Mouse (Mus musculus): ENCODE results near the gene Tnfrsf23.
"Not testable (repeated sequence)": the region's sequence is repeated elsewhere in the genome, so short reads cannot be mapped to it uniquely, and the experiment has no call there.

The Tnfrsf23 gene

DNA sequence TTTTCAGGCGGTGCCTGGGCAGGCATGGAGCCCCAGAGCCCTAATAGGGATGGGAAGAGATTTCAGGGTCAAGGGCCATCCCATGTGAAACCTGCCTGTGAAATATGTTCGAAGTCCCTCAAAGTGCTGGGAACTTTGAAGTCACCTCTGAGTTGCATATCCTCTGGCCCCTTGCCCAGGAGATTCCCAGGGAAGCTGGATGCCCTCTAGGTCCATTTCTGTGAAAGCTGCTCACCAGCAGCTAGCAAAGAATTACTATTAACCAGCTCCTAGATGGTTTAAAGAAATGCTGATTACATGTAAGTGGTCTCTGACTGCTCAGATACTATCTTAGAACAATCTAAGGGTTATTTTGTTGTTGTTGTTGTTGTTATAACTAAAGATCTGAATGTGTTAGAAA is 1.1 kb downstream of the Tnfrsf23 start:
- DNase-seq (ENCODE audit: low spot score in 2 of 2): not testable (repeated sequence)

DNA sequence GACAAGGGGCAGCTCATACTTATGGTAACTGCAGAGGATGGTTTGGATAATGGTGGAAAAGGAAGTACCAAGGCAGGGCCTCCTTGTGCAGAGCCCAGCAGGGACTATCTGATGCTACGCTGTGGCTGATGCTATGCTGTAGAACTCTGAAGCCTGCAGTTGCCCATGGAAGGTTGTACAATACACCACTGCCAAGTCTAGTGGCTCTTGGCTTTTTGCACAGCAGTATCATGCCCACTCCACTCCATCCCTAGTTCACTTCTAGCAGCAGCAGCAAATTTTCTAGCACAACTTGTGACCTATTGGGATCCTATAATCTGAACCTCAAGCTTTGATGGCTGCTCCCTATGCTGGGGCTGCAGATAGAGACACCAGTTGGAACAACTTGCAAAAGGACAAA is 4.1 kb downstream of the Tnfrsf23 start:
- DNase-seq (ENCODE audit: low spot score in 2 of 2): no peak

DNA sequence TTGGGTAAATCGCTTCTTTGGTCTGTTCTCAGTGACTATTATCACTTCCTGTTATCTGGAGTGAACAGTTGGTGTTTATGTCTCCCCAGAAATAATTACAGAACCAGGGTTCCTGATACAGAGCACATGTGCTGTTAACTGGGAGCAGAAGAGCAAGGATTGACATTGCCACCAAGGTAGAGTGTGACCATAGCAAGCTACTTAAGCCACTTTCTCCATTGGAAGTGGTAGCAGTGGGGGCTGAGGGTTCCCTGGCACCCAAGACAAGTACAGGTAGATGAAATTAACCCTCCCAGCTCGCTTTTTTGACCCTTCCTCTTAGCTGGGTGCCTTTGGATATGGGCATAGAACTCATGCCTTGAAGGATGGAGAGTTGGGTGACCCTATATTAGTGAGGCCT is 4.8 kb downstream of the Tnfrsf23 start:
- not testable (repeated sequence) for DNase-seq (ENCODE audit: low spot score in 2 of 2)

DNA sequence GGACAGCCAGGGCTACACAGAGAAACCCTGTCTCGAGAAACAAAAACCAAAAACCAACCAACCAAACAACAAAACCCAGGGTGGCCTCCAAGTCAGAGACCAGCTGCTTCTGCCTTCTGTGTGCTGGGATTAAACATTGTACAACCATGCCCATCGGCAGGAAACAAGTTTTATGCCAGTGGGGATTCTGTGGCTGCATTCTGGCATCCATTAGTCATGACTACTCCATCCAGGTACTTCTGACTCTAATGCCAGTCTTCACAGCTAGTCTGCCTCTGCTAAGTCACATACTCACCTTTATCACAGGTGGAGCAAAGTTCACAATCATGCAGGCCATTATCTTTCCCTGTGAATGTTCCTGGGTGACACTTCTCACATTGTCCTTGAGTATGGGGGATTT is 6.0 kb downstream of the Tnfrsf23 start:
- DNase-seq (ENCODE audit: low spot score in 2 of 2): not testable (repeated sequence)

DNA sequence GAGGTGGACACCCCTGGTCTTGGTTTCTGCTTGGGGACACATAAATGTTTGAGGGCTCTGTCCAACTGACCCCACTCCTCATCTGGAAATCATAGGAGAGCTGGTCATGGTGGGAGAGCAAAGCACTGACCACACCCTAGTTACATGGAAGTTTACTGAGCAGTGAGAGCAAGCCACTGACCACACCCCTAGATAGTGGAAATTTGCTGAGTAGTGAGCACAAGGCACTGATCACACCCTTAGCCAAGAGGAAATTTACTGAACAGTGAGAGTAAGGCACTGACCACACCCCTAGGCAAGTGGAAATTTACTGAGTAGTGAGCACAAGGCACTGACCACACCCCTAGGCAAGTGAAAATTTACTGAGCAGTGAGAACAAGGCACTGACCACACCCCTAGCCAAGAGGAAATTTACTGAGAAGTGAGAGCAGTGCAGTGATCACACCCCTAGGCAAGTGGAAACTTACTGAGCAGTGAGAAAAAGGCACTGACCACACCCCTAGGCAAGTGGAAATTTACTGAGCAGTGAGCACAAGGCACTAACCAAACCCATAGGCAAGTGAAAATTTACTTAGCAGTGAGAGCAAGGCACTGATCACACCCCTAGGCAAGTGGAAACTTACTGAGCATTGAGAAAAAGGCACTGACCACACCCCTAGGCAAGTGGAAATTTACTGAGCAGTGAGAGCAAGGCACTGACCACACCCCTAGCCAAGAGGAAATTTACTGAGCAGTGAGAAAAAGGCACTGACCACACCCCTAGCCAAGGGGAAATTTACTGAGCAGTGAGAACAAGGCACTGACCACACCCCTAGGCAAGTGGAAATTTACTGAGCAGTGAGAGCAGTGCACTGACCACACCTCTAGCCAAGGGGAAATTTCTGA is 19.0 kb downstream of the Tnfrsf23 start:
- DNase-seq (ENCODE audit: low spot score in 2 of 2): no peak

DNA sequence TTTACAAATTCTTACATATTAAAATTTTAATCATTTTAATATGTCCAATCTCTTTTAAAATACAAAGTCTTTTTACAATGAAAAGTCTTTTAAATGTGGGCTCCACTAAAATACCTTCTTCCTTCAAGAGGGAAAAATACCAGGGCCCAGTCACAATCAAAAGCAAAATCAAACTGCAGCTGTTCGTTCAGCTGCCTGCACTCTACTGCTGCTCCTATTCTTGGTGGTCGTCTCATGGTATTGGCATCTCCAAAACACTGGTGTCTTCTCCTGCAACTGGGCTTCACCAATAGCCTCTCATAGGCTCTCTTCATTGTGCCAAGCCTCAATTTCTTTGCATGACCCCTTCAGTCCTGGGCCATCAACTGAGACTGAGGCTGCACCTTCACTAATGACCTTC is 22.2 kb downstream of the Tnfrsf23 start:
- DNase-seq (ENCODE audit: low spot score in 2 of 2): no peak

DNA sequence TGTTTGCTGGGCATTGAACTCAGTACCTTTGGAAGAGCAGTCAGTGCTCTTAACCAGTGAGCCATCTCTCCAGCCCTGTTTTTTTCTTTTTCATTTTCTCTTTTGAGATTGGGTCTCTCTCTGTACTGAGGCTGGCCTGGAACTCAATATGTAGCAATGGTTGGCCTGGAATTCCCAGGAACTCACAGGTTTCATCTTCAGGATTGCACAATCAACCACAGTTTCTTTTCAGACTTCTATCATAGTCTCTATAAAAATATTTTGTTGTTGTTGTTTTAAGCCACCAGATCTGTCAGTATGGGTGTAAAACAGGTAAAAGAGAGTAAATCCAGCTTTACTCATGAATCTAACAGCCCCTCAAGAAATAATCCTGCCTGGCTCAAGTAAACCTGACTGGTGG is 24.9 kb downstream of the Tnfrsf23 start:
- no peak for DNase-seq (ENCODE audit: low spot score in 2 of 2)

DNA sequence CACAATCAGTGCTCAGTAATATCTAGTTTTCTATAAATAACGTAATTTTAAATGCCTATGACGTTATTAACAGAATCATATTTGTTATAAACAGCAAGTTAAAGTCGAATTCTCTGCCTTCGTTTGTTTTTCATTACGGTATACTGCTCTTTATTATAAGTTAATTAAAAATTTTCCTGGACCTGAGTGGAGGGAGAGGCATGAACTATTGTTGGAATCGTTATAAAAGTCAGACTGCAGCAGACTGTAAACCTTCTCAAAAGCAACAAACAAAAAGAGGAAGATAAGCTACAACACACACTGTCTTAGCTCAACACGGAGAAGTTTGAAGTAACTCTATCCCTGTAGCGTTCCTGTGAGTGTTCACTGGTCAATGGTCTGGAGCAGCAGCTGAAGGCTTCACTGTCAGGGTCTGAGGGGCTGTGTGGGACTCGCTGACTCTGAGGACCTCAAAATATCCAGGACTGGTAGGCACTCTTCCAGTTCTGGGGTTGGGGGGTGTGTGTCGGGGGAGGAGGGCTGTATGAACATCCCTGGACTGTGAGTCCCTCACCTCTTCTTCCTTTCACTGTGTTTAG is 35.8 kb downstream of the Tnfrsf23 start:
- DNase-seq (ENCODE audit: low spot score in 2 of 2): not testable (repeated sequence)

DNA sequence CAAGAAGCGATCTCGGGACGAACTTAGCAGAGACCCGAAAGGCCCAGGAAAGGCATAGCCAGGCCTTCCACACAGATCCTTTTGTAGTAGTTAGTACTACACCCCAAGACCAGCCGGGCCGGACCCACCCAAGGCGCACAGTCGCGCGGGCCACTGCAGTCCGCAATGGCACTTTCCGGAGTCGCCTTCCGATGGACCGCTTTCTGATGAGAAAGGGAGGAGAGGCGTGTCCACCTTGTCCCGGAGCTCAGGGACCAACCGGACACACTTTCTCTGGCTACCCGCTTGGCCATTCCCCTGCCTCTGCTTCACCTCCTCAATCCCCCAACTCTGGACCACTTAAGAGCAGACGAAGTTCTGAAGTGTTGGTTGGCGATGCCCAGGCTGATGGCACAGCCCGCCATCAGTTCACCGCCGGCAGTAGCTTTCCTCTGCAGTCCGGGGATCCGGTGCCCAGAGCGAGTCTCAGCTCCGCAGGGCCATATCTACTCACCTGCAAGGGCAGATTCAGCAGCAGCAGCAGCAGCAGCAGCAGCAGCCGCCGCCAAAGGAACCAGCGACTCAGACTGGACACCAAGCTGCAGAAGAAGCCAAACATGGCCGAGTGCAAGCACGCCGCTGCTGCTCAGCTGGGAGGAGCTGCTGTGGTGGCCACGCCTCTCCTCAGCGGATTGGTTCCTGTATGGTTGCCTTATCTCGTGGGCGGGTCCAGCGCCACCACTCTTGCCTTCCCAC is 36.5 kb downstream of the Tnfrsf23 start, which contains the start of gene Tnfrsf22:
Gene Tnfrsf22 (minus strand): TSS at position 628 of the 735 bp plus-strand sequence.
- peak; percentile 62 to 74 for DNase-seq (ENCODE audit: low spot score in 2 of 2)

DNA sequence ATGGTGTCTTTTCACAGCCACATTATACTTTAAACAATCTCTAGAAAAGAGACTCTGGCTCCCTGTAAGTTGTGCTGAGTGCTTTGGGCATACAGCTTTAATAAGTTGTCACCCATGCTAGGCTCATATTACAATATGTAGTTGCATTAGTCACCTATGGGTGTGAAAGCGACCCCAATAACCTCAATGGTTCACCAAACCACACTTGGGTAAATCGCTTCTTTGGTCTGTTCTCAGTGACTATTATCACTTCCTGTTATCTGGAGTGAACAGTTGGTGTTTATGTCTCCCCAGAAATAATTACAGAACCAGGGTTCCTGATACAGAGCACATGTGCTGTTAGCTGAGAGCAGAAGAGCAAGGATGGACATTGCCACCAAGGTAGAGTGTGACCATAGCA is 41.7 kb downstream of the Tnfrsf23 start:
- not testable (repeated sequence) for DNase-seq (ENCODE audit: low spot score in 2 of 2)

DNA sequence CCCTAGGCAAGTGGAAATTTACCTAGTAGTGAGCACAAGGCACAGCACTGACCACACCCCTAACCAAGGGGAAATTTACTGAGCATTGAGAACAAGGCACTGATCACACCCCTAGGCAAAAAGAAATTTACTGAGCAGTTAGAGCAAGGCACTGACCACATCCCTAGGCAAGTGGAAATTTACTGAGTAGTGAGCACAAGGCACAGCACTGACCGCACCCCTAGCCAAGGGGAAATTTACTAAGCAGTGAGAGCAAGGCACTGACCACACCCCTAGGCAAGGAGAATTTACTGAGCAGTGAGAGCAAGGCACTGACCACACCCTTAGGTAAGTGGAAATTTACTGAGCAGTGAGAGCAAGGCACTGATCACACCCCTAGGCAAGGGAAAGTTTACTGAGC is 49.0 kb downstream of the Tnfrsf23 start:
- no peak for DNase-seq (ENCODE audit: low spot score in 2 of 2)

DNA sequence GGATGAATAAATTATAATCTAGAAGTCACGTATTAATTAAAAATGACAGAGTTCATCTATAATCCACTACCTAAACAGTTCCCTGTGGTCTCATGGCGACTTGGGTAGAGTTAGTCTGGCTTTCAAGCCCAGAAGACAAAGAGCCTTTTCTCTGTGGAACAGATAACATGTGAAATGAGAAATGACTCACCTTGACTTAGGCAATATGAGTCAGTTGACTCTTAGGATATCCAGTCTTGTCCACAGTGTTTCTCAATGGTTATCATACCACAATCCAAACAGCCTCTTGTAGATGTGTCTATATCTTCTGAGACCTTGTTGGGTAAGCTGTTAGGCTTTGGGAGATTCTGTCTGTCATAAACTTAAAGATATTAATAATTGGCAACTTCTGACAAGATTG is 54.2 kb downstream of the Tnfrsf23 start:
- no peak for DNase-seq (ENCODE audit: low spot score in 2 of 2)

DNA sequence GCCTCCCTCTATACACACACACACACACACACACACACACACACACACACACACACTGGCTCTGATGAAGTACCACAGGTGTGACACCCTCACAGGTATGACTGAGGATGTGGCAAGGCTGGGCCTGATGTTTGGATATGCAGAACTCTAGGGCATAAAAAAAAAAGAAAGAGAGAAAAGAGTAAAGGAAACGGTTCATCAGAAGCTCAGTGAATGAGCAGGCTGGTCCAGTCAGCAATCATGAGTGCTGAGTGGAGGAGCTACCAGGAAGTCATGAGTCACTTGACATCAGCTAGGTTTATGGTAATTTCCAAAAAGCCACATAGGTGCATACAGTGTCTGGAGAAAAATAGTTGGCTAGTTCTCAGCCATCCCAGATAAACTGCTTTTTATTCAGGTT is 56.2 kb downstream of the Tnfrsf23 start:
- no peak for DNase-seq (ENCODE audit: low spot score in 2 of 2)

DNA sequence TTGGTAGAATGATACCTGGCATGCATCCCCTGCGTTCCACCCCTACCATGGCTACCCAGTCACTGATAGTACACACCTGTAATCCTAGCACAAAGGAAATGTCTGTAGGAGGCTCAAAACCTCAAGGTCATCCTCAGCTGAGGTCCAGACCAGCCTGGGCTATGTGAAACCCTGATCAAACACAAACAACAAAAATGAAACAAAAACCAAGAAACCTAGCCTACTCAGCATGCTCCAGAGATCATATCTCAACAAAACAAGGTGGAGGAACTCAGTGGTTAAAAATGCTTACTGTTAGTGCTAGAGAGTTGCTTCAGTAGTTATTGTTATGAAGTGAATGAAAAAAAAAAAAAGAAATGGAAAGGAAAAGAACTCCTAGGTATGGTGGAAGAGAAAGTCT is 57.1 kb downstream of the Tnfrsf23 start, which contains the start of gene Tnfrsf26:
Gene Tnfrsf26 (minus strand): TSS at position 183 of the 400 bp plus-strand sequence.
- no peak for DNase-seq (ENCODE audit: low spot score in 2 of 2)

DNA sequence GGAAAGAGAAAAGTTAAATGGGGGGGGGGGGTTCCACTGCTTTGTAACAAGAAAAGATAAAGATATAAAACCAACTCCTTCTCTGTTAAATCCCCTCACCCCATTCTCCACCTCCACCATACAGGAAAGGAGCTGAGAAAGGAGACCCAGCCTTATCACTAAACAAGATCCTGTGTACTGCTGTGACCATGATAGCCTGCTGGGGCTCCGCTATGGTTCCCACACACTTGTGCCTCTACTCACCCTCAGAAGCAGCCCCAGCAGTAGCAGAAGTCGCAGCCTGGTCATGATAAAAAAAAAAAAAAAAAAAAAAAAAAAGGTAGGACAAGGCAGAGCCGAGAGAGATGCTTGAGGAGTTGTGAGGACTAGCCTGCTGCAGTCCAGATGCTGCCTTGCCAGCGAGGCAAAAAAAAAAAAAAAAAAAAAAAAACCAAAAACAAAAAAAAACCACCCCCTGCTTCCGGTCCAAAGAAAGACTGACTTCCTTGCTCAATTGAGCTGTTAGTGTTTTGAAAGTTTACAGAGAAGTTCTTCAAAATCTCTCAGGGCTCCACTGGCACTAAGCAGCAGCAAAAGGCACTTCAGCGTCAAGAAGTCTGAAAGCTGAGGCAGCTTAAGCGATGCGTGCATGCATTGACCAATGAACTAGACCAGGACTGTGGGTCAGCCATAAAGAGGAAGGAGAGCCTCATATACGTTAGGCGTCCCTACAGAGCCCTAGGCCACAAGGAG is 58.0 kb downstream of the Tnfrsf23 start:
- DNase-seq (ENCODE audit: low spot score in 2 of 2): no peak

DNA sequence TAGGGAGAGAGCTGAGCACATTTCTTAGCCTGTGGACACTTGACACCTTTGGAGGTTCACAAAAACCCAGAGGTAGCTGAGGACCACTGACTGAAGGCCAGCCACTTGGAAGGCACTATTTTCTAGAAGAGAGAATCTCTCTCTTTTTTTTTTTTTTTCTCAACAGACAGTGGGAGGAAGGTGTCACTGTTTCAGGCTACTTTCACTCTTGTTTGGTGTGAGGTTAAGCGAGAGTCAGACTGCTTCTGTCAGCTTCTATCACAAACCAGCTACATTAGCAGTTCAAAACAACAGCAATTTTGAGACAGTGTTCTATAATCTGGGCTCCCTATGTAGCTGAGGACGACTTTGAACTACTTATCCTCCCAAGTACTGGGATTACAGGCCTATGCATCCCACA is 59.5 kb downstream of the Tnfrsf23 start:
- DNase-seq (ENCODE audit: low spot score in 2 of 2): no peak

DNA sequence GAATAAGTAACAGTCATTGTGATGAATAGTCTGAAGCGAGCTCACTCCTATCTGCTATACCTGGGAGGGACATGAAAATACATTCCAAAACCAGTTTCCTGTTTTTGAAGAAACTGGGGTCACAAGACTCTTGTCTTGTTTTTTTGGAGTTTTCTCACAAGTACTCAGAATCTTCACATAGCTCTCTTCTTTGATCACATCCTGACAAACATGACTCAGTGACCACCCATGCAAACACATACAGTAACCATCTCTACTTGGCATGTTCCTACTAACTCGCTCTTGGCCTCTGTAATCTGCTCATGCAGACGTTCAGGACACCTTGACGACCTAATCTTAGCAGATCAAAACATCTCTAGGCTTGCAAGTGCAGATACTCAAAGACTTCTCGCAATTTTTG is 60.5 kb downstream of the Tnfrsf23 start:
- no peak for DNase-seq (ENCODE audit: low spot score in 2 of 2)

DNA sequence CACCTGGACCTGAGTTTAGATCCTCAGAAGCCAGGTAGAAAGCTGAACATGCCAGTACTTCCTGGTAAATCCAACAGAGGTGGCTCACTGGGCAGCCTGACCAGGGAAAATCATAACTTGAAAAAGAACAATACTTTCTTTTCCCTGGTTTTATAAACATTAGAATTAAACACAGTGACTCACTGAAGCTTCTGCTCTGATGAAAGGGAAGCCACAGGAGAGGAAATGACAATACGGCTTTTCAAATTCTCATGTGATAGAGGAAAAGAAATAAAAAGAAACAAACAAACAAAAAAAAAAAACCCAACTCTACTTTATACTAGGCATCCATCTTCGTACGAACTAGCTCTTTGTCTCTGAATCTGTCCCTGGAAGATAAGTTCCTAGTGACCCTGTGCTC is 61.1 kb downstream of the Tnfrsf23 start:
- DNase-seq (ENCODE audit: low spot score in 2 of 2): no peak

DNA sequence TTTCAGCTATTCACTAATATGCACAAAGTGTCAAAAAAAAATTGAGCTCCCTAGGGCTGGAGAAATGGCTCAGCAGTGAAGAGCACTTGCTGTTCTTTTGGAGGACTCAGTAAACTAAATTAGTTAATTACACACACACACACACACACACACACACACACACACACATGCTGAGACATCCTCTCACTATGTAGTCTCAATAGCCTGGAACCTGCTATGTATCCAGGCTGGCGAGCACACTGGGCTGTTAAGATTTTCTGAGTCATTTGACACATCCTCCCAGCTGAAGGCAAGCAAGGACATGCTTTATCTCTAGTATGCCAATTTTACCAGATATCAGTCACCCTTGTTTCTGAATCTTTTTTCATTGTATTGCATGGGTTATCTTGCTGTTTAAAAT is 64.7 kb downstream of the Tnfrsf23 start:
- peak in 1 of 2 experiments; percentile 13 for DNase-seq (ENCODE audit: low spot score in 2 of 2)

Measured in frontal cortex, postnatal 36 days (tissue).